Mouse (Mus musculus) adrenal gland, adult 10 weeks (tissue): Measurements from ENCODE around the gene Rps6kb2. TPM values are rescaled to one million over a fixed set of nuclear protein-coding genes. Genes with fewer than 3 reads are reported as not detected.

Experiments
- polyA plus RNA-seq: library from polyadenylated mRNA; stranded (reverse); fragments of 350-450 nt; fragmentation: Illumina TruSeq; extraction: RNeasy Lipid Tissue Mini Kit (QIAGEN cat#74804); gene quantifications from one replicate; pipeline ENCODE4 v1.2.3, GENCODE M21; 2014; ENCODE audit warnings: low read depth, low replicate concordance

Gene Rps6kb2
- 3.1 TPM for polyA plus RNA-seq

DNA sequence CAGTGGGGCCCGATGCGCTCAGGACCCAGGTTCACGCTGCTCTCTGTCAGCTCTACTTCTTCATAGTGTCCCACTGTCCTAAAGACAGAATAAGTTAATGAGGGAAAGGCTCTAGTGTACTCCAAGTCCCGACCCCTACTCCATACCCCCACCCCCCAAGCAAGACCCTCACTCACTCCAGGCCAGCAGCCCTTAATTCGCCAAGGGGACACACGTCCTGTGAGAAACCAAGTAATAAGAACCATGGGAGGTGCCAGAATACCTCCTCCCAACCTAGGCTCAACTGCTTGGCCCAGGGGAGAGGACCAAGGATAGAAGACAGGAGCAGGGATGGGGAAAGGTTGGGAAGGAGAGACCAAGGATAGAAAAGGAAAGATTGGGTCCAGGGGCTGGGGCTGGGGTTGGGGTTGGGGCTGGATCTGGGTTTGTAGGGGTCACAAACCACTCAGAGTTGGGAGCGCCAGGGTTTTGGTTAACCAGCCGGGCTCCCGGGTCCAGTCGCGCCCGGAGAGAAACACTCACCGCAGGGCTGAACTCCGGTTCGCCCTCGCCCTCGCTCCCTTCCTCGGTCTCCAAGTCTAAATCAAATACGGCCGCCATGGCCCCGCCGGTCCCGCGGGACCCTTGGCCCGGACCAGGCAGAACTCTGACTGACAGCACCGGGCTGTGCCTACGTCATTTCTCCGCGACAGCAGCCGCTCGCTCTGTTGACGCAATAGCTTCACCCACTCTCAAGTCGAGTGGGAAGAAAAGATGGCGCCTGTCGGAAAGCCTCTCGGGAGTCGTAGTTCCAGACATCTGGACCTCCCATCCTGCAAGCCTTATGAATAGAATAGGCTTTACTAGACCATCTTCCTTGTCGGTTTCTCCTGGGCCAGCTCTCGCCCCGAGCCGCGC lies at the start of gene Rps6kb2:
TSS of gene Rps6kb2 (minus strand) at position 709 of the 897 bp plus-strand sequence.

DNA sequence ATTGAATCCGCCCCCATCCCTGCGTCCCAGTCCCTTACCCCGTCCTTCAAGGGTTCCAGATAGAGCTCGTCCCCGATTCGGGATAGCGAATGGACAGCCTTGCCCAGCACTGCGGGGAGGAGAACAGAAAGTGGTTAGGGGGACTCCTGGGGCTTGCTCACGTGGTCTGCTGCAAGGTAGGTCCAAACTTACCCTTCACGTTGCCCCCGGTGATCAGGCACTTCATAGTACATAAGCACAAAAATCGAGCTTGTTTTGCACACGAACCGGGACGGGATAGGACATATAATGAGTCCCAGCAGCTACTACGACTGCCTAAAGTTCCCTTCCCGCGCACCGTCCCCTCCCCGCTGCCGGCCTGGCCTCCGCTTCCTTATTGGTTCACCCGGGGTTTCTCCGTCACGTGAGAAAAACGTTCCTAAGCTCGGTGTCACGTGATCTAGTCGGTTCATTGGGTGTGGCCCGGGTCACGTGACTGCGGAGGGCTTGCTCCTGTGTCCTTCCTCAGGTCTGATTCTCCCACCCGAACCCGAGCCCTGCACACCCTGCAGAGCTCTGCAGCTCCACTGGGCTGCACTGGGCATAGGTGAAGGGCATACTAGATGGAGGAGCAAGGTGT lies 38.2 kb upstream of the Rps6kb2 start, which contains the start of gene Rad9a:
TSS of gene Rad9a (minus strand) at position 372 of the 619 bp plus-strand sequence.

GRCm38 (mm10) chr19:4191528-4192250 lies 28.5 kb upstream of the Rps6kb2 start, which contains the start of gene Ppp1ca:
TSS of gene Ppp1ca (plus strand) at chr19:4192065.

GRCm38 (mm10) chr19:4190831-4191334 lies 27.7 kb upstream of the Rps6kb2 start, which contains the start of gene Tbc1d10c:
TSS of gene Tbc1d10c (minus strand) at chr19:4191284.

DNA sequence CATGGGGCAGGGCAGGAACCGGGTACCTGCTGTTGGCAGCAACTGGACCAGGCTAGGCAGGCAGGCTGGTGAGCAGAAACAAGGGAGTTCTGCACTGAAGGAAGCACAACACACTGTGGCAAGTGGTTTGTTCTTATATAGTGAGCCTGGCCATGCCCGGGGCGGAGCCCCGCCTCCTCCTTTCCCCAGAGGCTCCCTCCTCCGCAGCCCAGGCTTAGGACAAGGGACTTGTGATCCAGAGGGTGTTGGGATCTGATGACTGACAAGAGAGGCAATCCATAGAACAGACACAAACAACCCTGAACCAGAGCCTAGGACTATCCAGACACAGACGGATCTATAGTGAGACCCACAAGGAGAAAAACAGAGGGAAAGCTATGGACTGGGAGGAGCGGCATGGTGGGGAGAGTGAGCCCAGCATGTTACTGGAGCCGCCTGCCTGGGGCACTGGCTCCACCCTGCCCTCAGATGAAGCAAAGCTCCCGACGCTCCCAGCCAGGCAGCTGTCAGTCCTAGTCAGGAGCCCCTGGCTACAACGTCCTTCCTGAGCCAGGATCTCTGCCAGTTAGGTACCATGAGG lies 12.3 kb upstream of the Rps6kb2 start, which contains the start of gene Carns1:
TSS of gene Carns1 (minus strand) at position 112 of the 580 bp plus-strand sequence.

DNA sequence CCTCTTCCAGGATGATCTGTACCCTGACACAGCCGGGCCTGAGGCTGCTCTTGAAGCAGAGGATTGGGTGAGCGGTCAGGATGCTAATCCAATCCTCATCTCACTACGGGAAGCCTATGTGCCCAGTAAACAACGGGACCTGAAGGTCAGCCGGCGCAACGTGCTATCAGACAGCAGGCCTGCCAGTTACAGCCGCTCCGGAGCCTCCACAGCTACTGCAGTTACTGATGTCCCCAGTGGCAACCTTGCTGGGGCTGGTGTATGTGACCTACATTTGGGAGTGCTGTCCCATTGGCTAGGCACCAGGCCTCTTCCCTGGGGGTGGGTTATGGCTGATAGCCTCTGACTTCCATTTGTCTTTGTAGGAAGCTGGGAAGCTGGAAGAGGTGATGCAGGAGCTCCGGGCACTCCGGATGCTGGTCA lies 9.9 kb downstream of the Rps6kb2 start, which contains the start of gene Ptprcap:
TSS of gene Ptprcap (plus strand) at position 373 of the 423 bp plus-strand sequence.

GRCm38 (mm10) chr19:4148491-4148806 lies 14.7 kb downstream of the Rps6kb2 start, which contains the start of gene Coro1b:
TSS of gene Coro1b (plus strand) at chr19:4148619.

GRCm38 (mm10) chr19:4143759-4144268 lies 19.3 kb downstream of the Rps6kb2 start, which contains the start of gene Cabp4:
TSS of gene Cabp4 (minus strand) at chr19:4144033.

DNA sequence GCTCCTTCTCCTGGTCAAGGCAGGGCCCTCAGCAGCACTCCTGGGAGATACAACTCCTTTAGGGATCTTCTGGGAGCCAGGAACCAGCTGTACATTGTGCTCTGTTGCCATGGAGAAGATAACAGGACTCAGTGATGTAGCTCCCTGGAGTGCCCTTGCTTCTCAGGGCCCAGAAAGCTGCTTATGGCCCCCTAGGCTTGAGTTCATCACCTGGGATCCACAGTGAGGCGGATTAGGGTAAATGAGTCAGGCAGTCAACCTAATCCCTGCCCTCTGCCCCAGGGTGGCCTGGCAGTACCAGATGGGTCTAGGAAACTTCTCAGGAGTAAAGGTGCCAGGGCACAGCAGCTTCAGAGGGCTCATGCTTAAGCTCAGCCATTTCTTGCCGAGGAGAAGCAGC lies 23.7 kb downstream of the Rps6kb2 start, which contains the start of gene Gpr152:
TSS of gene Gpr152 (plus strand) at position 342 of the 400 bp plus-strand sequence.

GRCm38 (mm10) chr19:4125741-4126696 lies 37.1 kb downstream of the Rps6kb2 start, which contains the start of gene Aip:
TSS of gene Aip (minus strand) at chr19:4125858.

Other genes starting within 250 kb of the Rps6kb2 start
- gene Aldh3b1, start 233.5 kb downstream of the Rps6kb2 start, polyA plus RNA-seq = 9.5 TPM
- 2.3 TPM for gene Unc93b1, start 228.2 kb downstream of the Rps6kb2 start, polyA plus RNA-seq
- not detected for gene Aldh3b3, start 204.7 kb downstream of the Rps6kb2 start, polyA plus RNA-seq
- 0.99 TPM for gene Aldh3b2, start 191.0 kb downstream of the Rps6kb2 start, polyA plus RNA-seq
- gene Acy3, start 176.8 kb downstream of the Rps6kb2 start, polyA plus RNA-seq = 3.2 TPM
- gene Tbx10, start 170.6 kb downstream of the Rps6kb2 start, polyA plus RNA-seq = not detected
- gene Nudt8, start 162.8 kb downstream of the Rps6kb2 start, polyA plus RNA-seq = not detected
- not detected for gene Gm49405, start 162.7 kb downstream of the Rps6kb2 start, polyA plus RNA-seq
- not detected for gene Doc2g, start 160.0 kb downstream of the Rps6kb2 start, polyA plus RNA-seq
- gene Ndufv1, start 150.5 kb downstream of the Rps6kb2 start, polyA plus RNA-seq = 6.6 TPM
- 19.5 TPM for gene Gstp1, start 125.4 kb downstream of the Rps6kb2 start, polyA plus RNA-seq
- gene Gstp2, start 117.3 kb downstream of the Rps6kb2 start, polyA plus RNA-seq = 9.4 TPM
- gene Gstp3, start 103.8 kb downstream of the Rps6kb2 start, polyA plus RNA-seq = not detected
- not detected for gene Cabp2, start 81.8 kb downstream of the Rps6kb2 start, polyA plus RNA-seq
- 1.1 TPM for gene Cdk2ap2, start 66.2 kb downstream of the Rps6kb2 start, polyA plus RNA-seq
- gene Pitpnm1, start 63.4 kb downstream of the Rps6kb2 start, polyA plus RNA-seq = 0.87 TPM
- gene Aip, start 37.5 kb downstream of the Rps6kb2 start, polyA plus RNA-seq = 1.1 TPM
- gene Gpr152, start 23.6 kb downstream of the Rps6kb2 start, polyA plus RNA-seq = not detected
- not detected for gene Cabp4, start 19.3 kb downstream of the Rps6kb2 start, polyA plus RNA-seq
- gene Coro1b, start 14.7 kb downstream of the Rps6kb2 start, polyA plus RNA-seq = 31.5 TPM
- gene Ptprcap, start 9.8 kb downstream of the Rps6kb2 start, polyA plus RNA-seq = 3.5 TPM
- gene Carns1, start 12.1 kb upstream of the Rps6kb2 start, polyA plus RNA-seq = 0.93 TPM
- gene Tbc1d10c, start 27.9 kb upstream of the Rps6kb2 start, polyA plus RNA-seq = not detected
- 103 TPM for gene Ppp1ca, start 28.7 kb upstream of the Rps6kb2 start, polyA plus RNA-seq
- gene Rad9a, start 38.3 kb upstream of the Rps6kb2 start, polyA plus RNA-seq = 3.1 TPM
- 0.70 TPM for gene Clcf1, start 50.9 kb upstream of the Rps6kb2 start, polyA plus RNA-seq
- gene AC109138.7, start 51.0 kb upstream of the Rps6kb2 start, polyA plus RNA-seq = not detected
- gene Pold4, start 68.5 kb upstream of the Rps6kb2 start, polyA plus RNA-seq = not detected
- gene Ssh3, start 105.8 kb upstream of the Rps6kb2 start, polyA plus RNA-seq = 3.0 TPM
- not detected for gene Ankrd13d, start 119.8 kb upstream of the Rps6kb2 start, polyA plus RNA-seq
- 10.8 TPM for gene Grk2, start 142.9 kb upstream of the Rps6kb2 start, polyA plus RNA-seq
- 63.7 TPM for gene Kdm2a, start 234.9 kb upstream of the Rps6kb2 start, polyA plus RNA-seq